Mouse (Mus musculus): ENCODE results near the gene Gm17304. TPM values are rescaled to one million over a fixed set of nuclear protein-coding genes. Genes with fewer than 3 reads are reported as not detected.

The Gm17304 gene
- total RNA-seq, 2 experiments from 2014 or later: not detected

- no peak for DNase-seq (ENCODE audit: low spot score in 2 of 2)
Measured at GRCm38 (mm10) chr5:106622193-106622592, 13.3 kb downstream of the Gm17304 start.

GRCm38 (mm10) chr5:106623337-106623736, 14.4 kb downstream of the Gm17304 start:
- DNase-seq (ENCODE audit: low spot score in 2 of 2): no peak

GRCm38 (mm10) chr5:106628369-106629149, 19.7 kb downstream of the Gm17304 start:
- DNase-seq (ENCODE audit: low spot score in 2 of 2): no peak

GRCm38 (mm10) chr5:106636423-106636946, 27.6 kb downstream of the Gm17304 start:
- no peak for DNase-seq (ENCODE audit: low spot score in 2 of 2)

DNA sequence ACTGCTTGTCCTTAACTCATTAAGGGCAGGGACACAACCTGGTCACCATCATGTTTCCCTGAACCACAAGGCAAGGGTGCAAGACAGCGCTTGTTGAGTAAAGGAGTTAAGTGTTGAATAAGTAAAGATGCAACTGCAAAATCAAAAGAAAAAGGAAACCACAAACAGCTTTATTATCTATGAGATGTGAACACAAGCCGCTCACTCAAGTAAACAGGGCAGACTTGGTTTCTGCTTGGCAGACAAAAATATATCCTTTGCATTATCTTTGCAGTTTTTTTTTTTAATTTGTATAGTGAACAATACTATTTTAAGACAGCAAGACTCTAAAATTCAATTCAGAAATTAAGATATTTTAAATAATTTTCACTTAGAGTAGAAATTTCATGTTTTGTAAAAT, 30.7 kb downstream of the Gm17304 start:
- DNase-seq (ENCODE audit: low spot score in 2 of 2): no peak

DNA sequence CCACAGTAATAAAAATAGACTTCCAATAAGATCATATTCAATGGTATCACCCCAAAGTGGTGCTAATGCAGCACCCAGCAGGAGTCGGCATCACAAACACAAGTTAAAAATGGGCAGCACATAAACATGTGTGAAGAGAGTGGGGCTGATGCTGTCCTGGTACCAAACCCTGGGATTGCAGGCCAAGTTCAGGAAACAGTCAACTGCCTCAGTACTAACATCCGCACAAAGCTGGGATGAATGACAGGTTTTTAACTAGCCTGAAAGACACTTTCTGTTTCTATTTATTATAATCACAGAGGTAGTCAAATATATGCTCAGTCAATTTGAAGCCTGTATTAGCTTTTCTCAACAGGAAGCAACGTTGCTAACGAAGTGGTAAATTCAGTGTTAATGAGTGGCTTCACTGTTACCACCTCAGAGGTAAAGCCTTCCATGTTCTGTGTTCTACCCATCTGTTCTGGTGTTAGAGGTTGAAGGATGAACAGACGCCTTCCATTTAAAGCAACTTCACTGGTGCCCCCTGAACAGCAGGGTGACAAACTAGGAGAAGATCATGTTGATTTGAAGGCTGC, 31.4 kb downstream of the Gm17304 start:
- no peak for DNase-seq (ENCODE audit: low spot score in 2 of 2)

GRCm38 (mm10) chr5:106641876-106642275, 33.0 kb downstream of the Gm17304 start:
- no peak for DNase-seq (ENCODE audit: low spot score in 2 of 2)

DNA sequence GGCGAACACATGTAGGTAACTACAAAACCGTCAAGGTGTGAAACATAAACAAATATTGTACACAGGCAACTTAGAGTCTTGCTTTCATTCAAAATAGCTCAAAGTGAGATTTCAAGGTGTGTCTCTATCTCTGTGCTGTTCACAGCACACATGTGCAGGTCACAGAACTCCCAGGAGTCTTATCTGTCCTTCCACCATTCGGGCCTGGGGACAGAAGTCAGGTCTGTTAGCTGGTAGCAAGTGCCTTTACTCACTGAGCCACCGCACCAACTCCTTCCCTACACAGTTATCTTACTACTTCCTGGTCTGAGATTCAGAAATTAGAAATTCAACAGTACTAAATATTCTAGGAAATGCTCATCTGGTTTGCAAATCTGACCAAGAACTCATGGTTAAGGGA, 34.5 kb downstream of the Gm17304 start:
- DNase-seq (ENCODE audit: low spot score in 2 of 2): no peak

DNA sequence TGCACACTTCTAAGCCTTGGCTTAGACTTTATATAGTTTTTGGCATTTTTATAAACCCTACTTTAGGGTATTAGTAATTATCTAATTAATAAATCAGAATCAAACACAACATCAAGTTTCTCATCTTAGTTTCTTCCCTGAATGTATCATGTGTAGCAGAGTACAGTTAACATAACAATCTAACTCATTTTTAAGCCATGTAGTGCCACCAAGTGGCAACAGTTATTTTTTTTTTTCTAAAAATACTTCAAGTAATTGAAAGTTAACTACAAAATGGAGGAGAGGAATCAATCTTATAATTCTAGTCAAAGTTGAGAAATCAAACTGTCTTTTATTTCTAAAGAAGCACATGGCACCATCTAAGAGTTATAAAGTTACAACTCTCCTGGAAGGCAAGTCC, 40.5 kb downstream of the Gm17304 start:
- DNase-seq (ENCODE audit: low spot score in 2 of 2): no peak

GRCm38 (mm10) chr5:106649995-106650394, 41.1 kb downstream of the Gm17304 start:
- no peak for DNase-seq (ENCODE audit: low spot score in 2 of 2)

GRCm38 (mm10) chr5:106652220-106652753, 43.4 kb downstream of the Gm17304 start:
- no peak for DNase-seq (ENCODE audit: low spot score in 2 of 2)

DNA sequence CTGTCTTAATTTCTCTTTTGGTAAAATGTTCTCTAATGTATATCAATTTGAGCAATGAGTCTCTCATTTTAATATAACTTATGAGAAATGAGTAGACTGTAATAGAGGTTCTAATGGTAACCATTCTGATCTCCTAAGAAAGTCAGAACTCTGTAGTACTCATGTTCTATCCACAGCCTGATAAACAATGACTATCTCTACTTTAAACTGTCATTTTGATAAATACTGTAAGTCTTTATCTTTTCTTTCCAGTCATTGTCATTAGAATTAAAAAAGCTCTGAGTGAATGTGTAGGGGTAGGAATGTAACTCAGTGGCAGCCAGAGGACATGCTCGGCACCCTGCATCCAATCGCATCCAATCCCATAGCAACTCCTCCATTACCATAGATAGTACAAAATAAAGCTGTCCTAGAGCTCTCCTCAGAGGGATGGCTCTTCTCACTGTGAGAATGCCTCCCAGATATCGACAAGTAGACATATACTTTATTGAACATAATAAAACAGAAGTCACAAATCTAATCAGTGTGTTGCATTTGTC, 44.0 kb downstream of the Gm17304 start:
- no peak for DNase-seq (ENCODE audit: low spot score in 2 of 2)

Other genes with a start within 250 kb of the Gm17304 start
- not detected for gene Barhl2, start 150.9 kb upstream of the Gm17304 start, total RNA-seq (2021)
- 10 to 100 TPM; 55.4 to 68.1 TPM for gene Zfp644, start 88.2 kb downstream of the Gm17304 start, total RNA-seq (2021)